Mouse (Mus musculus): ENCODE measurements around the gene Plcd4.
"Not testable (repeated sequence)": the region's sequence is repeated elsewhere in the genome, so short reads cannot be mapped to it uniquely, and the experiment has no call there.

Gene Plcd4

GRCm38 (mm10) chr1:74542451-74542961, at the start of gene Plcd4:
Gene Plcd4, plus strand, starts transcription at chr1:74542888.
- DNase-seq: peak; percentile 38

GRCm38 (mm10) chr1:74501106-74501505, 41.6 kb upstream of the Plcd4 start:
- DNase-seq: no peak

- DNase-seq: no peak
These were observed 37.3 kb upstream of the Plcd4 start for GRCm38 (mm10) chr1:74505393-74505720.

DNA sequence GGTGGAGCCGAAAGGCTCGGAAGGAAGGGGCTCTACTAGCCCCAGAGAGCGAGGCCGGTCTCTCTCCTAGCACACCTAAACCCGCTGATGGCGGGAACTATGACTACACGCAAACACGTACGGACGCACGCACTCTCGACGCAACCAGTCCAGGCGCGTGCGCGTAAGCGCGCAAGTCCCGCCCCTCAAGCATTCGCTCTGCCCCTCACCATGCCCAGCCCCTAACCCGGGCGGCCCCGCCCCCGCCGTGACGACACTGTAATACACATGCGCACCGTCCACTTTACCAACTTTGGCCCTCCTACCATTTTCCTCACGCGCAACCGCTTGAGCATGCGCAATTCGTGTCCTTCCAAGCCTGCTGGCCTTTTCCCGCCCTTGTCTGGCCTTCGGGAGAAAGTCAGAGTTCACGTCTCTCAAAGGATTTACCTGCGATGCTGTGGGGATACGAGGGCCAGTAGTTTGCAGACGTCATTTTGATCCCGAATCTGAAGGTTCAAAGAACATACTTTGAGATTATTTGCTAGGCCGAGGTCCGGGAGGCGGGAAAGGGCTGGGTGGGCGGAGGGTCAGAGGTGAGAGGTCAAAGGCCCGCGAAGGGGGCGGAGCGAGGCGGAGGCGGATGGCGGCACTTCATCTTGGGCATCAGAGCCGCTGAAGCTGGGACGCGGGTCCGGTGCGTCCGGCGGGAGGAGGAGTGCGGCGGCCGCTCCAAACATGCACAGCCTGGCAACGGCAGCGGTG, 36.8 kb upstream of the Plcd4 start, which contains the start of gene Cnot9:
Gene Cnot9, plus strand, starts transcription at position 338 of the 744 bp plus-strand sequence.
- DNase-seq: peak; percentile 99

DNA sequence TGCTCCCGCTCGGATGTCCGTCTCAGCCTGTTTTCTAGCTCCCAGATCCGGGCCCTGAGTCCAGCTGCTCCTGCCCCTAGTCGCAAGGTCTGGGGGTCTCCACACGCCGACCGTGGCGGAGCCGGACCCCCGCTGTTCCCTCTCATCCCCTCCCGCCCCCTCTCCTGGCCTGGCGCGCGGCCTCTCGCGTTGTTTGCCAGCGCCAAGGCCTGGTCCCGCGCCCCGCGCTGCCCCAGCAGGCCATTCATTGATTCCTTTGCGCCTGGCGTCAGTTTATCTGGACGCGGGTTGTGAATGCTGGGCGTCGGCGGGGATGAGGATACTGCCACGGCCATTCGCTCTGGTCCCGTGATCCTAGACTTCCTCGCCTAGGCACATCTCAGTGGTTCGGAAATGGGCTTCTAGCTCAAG, 36.2 kb upstream of the Plcd4 start:
- DNase-seq: peak; percentile 91

DNA sequence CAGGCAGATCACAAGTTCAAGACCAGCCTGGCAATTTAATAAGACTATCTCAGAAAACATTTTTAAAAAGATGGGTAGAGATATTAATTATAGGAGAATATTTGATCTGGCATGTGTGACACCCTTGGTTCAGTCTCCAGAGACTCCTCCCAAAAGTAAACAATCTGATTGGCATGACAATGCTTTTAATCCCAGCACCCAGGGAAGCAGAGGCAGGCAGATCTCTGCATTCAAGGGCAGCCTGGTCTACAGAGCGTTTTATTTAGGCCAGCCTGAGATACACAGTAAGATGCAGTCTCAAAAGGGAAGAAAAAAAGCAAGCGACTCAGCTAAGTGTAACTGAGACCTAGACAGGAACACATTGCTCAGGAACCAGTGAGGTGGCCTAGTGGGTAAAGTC, 34.9 kb upstream of the Plcd4 start:
- DNase-seq: no peak

- no peak for DNase-seq
These were observed 31.4 kb upstream of the Plcd4 start for GRCm38 (mm10) chr1:74511306-74511705.

- not testable (repeated sequence) for DNase-seq
These were observed 29.7 kb upstream of the Plcd4 start for GRCm38 (mm10) chr1:74512999-74513398.

GRCm38 (mm10) chr1:74519875-74520274, 22.8 kb upstream of the Plcd4 start:
- no peak for DNase-seq

DNA sequence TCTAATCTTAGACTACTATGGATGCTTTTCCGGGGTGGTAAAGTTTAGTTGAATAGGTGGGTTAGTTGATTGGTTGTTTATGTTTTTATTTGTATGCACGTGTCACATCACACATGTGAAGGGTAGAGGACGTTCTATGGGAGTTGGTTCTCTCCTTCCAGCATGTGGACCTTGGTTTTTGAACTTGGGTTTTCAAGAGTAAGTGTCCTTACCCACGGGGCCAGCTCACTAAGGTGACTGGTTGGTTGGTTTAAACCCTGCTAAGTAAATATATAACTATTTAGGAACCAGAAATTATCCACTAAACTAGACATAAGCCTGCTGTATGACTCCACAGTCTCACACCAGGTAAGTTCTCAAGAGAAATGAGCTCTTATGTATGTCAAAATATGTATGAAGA, 17.9 kb upstream of the Plcd4 start:
- DNase-seq: no peak

GRCm38 (mm10) chr1:74528589-74528988, 14.1 kb upstream of the Plcd4 start:
- DNase-seq: no peak

DNA sequence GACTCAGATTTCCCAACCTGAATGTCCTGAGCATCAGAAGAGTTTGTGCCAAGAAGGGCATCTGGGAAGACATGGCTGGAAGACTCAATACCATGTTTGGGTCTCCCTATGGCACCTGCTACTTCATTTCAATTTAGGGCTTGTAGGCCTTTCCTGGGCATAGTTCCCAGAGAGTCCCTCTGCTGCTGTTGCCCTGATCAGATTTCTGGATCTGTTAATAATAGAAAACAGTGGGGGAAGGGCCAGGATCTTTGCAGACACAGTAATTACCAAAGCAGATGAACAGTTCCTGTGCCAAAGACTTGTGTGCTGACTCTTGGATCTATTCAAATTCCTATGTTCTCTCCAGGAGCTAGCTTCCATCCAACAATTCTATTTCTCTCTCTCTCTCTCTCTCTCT, 4.0 kb upstream of the Plcd4 start:
- peak; percentile 3 for DNase-seq

GRCm38 (mm10) chr1:74544184-74544583, 1.5 kb downstream of the Plcd4 start, which contains the start of gene Usp37:
Gene Usp37, minus strand, starts transcription at chr1:74544284.
- no peak for DNase-seq

DNA sequence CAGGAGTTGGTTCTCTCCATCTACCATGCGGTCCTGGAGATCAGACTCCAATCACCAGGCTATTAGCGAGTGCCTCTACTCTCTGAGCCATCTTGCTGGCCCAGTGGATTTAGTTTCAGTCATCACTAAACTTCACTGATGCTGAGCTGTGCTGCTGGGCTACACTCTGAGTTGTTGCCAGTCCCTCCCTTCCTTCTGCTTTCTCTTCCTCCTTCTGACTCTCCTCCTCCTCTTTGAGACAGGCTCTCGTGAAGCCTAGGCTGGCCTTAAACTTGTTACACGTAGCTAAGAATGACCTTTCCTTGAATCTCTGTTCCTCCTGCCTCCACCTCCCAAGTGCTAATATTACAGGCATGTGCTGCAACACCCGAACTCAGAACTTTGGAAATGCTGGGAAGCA, 16.4 kb downstream of the Plcd4 start:
- no peak for DNase-seq

- no peak for DNase-seq
These were observed 23.1 kb downstream of the Plcd4 start for GRCm38 (mm10) chr1:74565834-74566233.

GRCm38 (mm10) chr1:74569739-74570719, 27.3 kb downstream of the Plcd4 start:
- DNase-seq: no peak

DNA sequence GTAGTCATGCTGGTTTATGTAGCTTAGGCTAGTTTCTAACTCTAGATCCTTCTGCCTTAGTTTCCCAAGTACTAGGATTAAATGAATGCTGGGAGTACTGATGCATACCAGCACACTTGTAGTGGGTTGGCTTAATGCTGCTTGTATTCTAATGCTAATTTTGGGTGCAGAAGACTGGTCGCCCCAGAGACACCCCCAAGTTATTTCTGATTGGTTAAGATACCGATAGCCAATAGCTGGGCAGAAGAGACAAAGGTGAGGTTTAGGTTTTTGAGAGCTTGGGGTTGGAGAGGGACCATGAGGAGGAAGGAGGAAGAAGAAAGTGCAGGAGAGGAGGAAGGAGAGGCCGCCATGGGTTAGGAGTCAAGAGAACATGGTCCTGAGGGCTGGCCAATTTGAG, 39.9 kb downstream of the Plcd4 start:
- no peak for DNase-seq

GRCm38 (mm10) chr1:74584616-74585398, 42.1 kb downstream of the Plcd4 start:
- DNase-seq: no peak

DNA sequence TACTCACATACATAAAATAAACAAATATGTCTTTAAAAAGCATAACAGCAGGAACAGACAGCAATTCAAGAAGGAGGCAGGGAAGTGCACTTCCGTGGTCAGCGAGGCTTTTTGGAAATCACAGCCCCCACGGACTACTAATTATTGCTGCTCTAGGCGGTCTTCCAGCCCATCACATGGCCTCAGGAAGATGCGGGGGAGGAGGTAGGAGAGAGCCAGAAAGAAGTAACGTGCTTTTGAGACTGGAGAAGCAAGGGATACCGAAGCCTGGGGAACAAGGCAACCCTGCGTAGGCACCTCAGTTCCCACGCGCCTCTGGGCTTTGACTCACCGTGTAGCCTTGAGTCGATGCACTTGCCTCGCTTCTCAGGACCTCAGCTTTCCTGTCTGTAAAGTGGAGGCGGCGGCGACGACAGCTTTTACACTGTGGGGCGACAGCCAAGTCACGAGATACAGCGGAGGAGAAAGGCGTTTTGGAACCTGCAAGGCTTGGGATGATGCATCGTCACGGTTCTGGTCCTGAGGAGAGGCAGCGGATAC, 44.6 kb downstream of the Plcd4 start:
- DNase-seq: no peak

DNA sequence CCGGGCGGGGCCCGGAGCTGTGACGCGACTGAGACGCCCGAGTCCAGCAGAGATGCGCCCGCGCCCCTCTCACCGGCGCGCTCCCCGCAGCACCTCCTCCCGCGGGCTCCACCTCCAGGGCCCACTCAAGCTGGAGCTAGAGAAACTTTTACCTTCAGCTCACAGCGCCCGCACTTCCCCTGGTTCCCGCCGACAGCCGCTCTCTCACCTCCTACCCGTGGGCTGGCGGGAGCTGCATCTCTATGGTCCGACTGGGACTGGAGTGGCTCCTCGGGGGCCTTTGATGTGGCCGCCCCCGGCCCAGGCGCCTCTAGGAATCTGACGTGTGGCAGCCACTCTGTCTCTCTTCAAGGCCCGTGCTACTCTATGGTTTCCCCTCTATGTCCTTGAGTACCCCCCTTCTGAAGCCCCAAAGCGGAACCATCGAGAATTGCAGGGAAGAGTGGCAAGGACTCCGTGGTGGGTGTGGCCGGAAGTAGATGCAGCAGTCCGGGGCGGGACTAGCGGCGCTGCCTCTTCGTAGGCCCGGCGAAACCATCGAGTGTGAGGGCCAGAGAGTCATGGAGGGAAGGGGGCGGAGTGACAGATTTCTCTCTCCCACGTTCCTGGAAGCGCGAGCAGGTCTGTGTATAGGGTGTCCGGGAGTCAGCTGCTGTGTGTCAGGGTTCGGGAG, 45.2 kb downstream of the Plcd4 start, which contains the start of the genes Zfp142 and Bcs1l:
Gene Zfp142, minus strand, starts transcription at position 474 of the 673 bp plus-strand sequence.
Gene Bcs1l, plus strand, starts transcription at position 517 of the 673 bp plus-strand sequence.
- DNase-seq: peak; percentile 99

GRCm38 (mm10) chr1:74594434-74594833, 51.7 kb downstream of the Plcd4 start:
- DNase-seq: no peak
